Comparison of ENCODE assay signal across 24 mouse cellular contexts in genomic region chr15:26041196-26041947, GRCm38 (mm10). TPM values are rescaled to one million over a fixed set of nuclear protein-coding genes. Genes with fewer than 3 reads are reported as not detected.
DNase-seq lines count a peak whose midpoint lies in the region; ATAC-seq and TF ChIP-seq lines count a peak whose summit lies in the region.
"Had no signal": no experiment of that assay in that cellular context is flagged by ENCODE, and none has a peak within 500 bp of the region (broad histone marks: within the 10 kb centered on the region; RNA-seq: fewer than 3 reads in every experiment).

No protein-coding gene starts in this region.

- peaks cover 20% of the 10 kb centered on the region for H3K27me3 ChIP-seq in Patski
- H3K27me3 ChIP-seq: embryonic facial prominence, embryonic 12.5 days; embryonic facial prominence, embryonic 15.5 days; hindbrain, embryonic 12.5 days; hindbrain, embryonic 15.5 days; intestine, embryonic 15.5 days had no signal

- no peak for TF ChIP-seq CTCF in Patski (IDR thresholded peaks at IDR 0.05)

- POLR2A ChIA-PET in Patski (lab: Charles Lee), result no interaction called here

- in situ Hi-C loops in Patski (cut with MboI; ENCODE audit: low pct_unique_long_range_greater_than_20kb), result no loop called here

- peak; percentile 94 for ATAC-seq in Patski
- ATAC-seq: CD4-positive, CD25-positive, alpha-beta regulatory T cell, adult 4 months; forebrain, embryonic 14.5 days; forebrain, postnatal 0 days; intestine, embryonic 15.5 days had no signal

- DNase-seq in 3134 (ENCODE audit: extremely low read depth, insufficient read length, low spot score) (peak; percentile 34), 416B (ENCODE audit: low read depth) (peak; percentile 3), Patski (ENCODE audit: low read depth, low spot score) (peak; percentile 22)
- DNase-seq in kidney, postnatal 36 days, result no peak
- no peak for DNase-seq in cerebellum, adult 18-20 months
- DNase-seq in kidney, adult 18-20 months, result no peak
- DNase-seq: adrenal gland, adult 2 months; adrenal gland, postnatal 14 days; B cell, adult 2 months; cerebellum, adult 2 months; cerebellum, adult 9-11 months; cerebellum, postnatal 25 days; forebrain, postnatal 0 days; gastrocnemius, adult 2 months; gastrocnemius, postnatal 14 days; heart, adult 11 months; kidney, adult 2 months had no signal

- CTCF ChIA-PET in Patski (lab: Charles Lee), result interaction anchor here (0.7 to 1.4 kb wide), 3 partner anchors 20 to 48 kb away, joined by 3 to 4 read pairs (median 3); no protein-coding TSS in a partner anchor

RNA-seq across cellular contexts. Expression of gene Zfp622, which starts 57.2 kb away (rescaled TPM):
- polyA plus RNA-seq in Patski (2021), result 54.8 TPM

Comparison
In these comparisons a context has a peak if more than half of its experiments do, and no peak if none do; other contexts are left out.
1. DNase-seq: peak in 3134 (single experiment), 416B (single experiment) and Patski (single experiment); none in kidney, postnatal 36 days (0 of 2), cerebellum, adult 18-20 months (0 of 2) and kidney, adult 18-20 months (single experiment).